Mouse (Mus musculus) macrophage (primary cell): ENCODE results near the gene Cisd2. TPM values are rescaled to one million over a fixed set of nuclear protein-coding genes. Genes with fewer than 3 reads are reported as not detected.

Experiments used
- H3K27ac ChIP-seq: fragments of 350-480 bp; formaldehyde crosslinking; 2 replicates; pipeline ENCODE4 v1.9.0; 2021
- H3K36me3 ChIP-seq: fragments of 350-480 bp; formaldehyde crosslinking; 2 replicates; pipeline ENCODE4 v1.9.0; 2021; ENCODE audit errors: inconsistent target
- H3K4me3 ChIP-seq: fragments of 350-480 bp; formaldehyde crosslinking; 2 replicates; pipeline ENCODE4 v1.9.0; 2021; ENCODE audit errors: inconsistent target
- H3K79me2 ChIP-seq: fragments of 350-480 bp; formaldehyde crosslinking; 2 replicates; pipeline ENCODE4 v1.9.0; 2021; ENCODE audit errors: inconsistent target
- WGBS: methylation state at CpG from one replicate; pipeline ENCODE4 v1.1.7; 2026; ENCODE audit warnings: inconsistent platforms; ENCODE audit not compliant: missing documents; 5-methylcytosine and 5-hydroxymethylcytosine counted together
- polyA plus RNA-seq: library from polyadenylated mRNA; stranded (reverse); fragments of 250-400 nt; gene quantifications from 3 replicates; pipeline ENCODE4 v1.2.4, GENCODE M21; 2018; ENCODE audit warnings: inconsistent platforms
- total RNA-seq, 78 experiments: library from RNA; depleted of rRNA; stranded (reverse); fragments of 250-400 nt; gene quantifications; 1 replicate in 9 of 78; 2 replicates in 24 of 78; 3 replicates in 43 of 78; 4 replicates in 2 of 78; pipeline ENCODE4 v1.2.4; 2018; ENCODE audit warnings: inconsistent platforms in 56 of 78

The Cisd2 gene
- total RNA-seq (2018; cell fraction: chromatin; rRNA removed), result 100 to 1,000 TPM in 6 of 26 experiments, 10 to 100 TPM in 20; 26.2 to 130 (median 74.0) TPM
- total RNA-seq (2018; cell fraction: cytosol; rRNA removed), result 10 to 100 TPM; 18.0 to 33.1 (median 24.8) TPM
- 100 to 1,000 TPM in 6 of 26 experiments, 10 to 100 TPM in 20; 43.1 to 132 (median 69.0) TPM for total RNA-seq (2018; cell fraction: nucleus; rRNA removed)
- 28.4 to 33.3 TPM (median 31.0 TPM) in 3 replicates for polyA plus RNA-seq

GRCm38 (mm10) chr3:135423608-135424212 is at the start of gene Cisd2:
Cisd2 (minus strand) TSS chr3:135423925.
- H3K36me3 ChIP-seq, result no peaks in the 10 kb centered on the region
- H3K27ac ChIP-seq, result peak within 1 kb of the TSS; percentile 81
- WGBS, result 2% methylated on average over 8 of the region's 8 CpGs

DNA sequence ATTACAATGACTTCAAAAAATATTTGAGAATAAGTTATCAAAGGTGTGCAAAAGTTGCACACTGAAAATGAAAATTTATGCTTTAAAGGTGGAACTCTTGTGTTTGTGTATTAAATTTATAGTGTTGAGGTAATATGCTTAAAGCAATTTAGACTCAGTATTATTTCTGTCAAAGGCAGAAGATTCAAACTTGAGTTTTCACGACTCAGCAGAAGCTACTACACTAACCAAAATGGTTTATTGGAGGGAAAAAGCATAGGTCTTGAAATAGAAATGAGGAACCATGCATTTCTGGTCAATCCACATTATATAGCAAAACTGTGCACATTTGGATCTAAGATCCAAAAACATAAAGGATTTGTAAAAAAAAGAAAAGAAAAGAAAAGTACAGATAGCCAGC is 47.1 kb upstream of the Cisd2 start:
- H3K4me3 ChIP-seq, result no peak overlapping the region
- 8% methylated on average over 1 of the region's 1 CpGs for WGBS
- H3K27ac ChIP-seq, result peak overlapping the region; percentile 21
- no peaks in the 10 kb centered on the region for H3K79me2 ChIP-seq
- H3K36me3 ChIP-seq, result peaks cover 12% of the 10 kb centered on the region; the same call in 1 of the 2 replicates

More at GRCm38 (mm10) chr3:135423608-135424212, at the start of gene Cisd2:
- peaks cover 90% of the 10 kb centered on the region for H3K79me2 ChIP-seq
- peak within 1 kb of the TSS; percentile 81 for H3K4me3 ChIP-seq

DNA sequence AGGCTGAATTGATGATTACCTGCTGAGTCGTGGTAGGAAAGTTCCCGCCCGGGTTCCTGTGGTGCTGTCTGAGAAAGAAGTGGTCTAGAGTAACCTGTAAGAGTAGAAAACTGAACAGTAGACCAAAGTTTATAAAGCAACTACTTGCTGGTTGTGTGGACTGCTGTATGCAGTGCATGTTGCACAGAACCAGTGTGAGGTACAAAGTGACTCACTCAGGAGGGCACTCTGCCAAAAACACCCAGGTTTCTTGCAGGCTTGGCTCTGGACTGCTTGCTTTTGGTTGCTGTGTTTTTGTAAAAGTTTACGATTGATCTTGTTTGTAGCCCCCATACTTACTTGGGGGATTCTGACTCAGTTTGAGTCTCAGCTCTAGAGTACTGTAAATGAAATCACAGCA is 46.2 kb upstream of the Cisd2 start:
- WGBS, result 31% methylated on average over 4 of the region's 4 CpGs
- Histone ChIP-seq H3K79me2 (no peaks in the 10 kb centered on the region), H3K36me3 (peaks cover 15% of the 10 kb centered on the region; the same call in 1 of the 2 replicates), H3K4me3 (no peak overlapping the region), H3K27ac (peak overlapping the region; percentile 10; the same call in 1 of the 2 replicates)

DNA sequence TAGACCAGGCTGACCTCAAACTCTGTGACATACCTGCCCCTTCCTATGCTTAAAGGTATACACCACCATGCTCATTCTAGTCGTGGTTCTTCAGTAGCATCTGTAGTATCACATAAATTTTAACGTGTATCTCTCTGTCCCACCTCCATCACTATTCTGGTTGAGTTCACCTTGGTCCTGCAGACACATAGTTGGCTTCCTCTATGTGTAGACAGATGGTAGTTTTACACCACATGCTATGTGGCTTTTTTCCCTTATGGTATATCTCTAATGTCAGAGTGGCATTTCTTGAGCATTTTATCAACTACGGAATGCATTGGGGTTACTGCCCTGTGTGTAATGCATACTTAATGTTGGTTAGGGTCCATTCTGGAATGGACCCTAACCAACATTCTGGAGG is 45.4 kb upstream of the Cisd2 start:
- Histone ChIP-seq H3K36me3 (peaks cover 23% of the 10 kb centered on the region; the same call in 1 of the 2 replicates), H3K79me2 (peaks cover 3% of the 10 kb centered on the region; the same call in 1 of the 2 replicates), H3K4me3 (no peak overlapping the region), H3K27ac (no peak overlapping the region)
- WGBS, result 68% methylated on average over 3 of the region's 3 CpGs

GRCm38 (mm10) chr3:135468402-135468801 is 44.7 kb upstream of the Cisd2 start:
- 100% methylated on average over 1 of the region's 1 CpGs for WGBS
- H3K4me3 ChIP-seq, result no peak overlapping the region

DNA sequence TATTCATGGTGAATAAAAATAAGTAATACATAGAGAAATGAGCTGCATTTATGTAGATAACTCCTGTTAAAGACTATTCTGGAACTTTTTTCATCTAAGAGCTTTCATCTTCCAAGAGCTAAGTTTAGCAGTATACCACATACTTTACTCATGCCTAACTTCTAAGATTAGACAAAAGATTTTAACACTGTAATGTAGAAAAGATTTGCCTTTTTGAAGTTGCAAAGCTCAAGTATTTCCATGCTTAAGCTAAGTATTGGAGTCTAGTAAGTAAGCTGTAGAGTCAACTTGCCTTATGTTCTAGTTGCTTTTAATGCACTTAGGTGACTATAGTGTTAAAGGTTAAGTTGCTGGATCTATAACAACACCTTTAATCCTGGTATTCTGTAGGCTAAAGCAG is 35.3 kb upstream of the Cisd2 start:
- peaks cover 100% of the 10 kb centered on the region for H3K79me2 ChIP-seq
- H3K27ac ChIP-seq, result no peak overlapping the region
- no peak overlapping the region for H3K4me3 ChIP-seq
- H3K36me3 ChIP-seq, result peaks cover 80% of the 10 kb centered on the region

More at GRCm38 (mm10) chr3:135468402-135468801, 44.7 kb upstream of the Cisd2 start:
- H3K36me3 ChIP-seq, result peaks cover 26% of the 10 kb centered on the region; the same call in 1 of the 2 replicates
- H3K79me2 ChIP-seq, result peaks cover 10% of the 10 kb centered on the region; the same call in 1 of the 2 replicates
- no peak overlapping the region for H3K27ac ChIP-seq

DNA sequence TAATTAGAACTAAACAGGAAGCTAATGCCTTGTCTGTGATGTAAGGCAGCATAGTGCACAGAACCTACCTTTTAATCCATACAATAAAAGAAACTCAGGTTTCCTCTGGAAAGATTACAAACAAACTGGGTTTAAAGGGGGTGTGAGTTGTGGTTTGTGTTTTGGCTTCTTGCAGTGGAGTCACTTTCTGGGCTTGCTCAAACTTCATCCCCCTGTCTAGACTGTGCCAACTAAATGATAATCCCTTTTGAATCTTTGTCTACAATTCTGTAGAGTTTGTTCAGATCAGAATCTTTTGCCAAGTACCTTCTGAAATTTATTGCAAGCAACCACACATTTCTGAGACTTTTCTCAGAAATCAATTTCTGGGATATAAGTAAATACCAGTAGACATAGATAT is 21.2 kb upstream of the Cisd2 start:
- no peak overlapping the region for H3K27ac ChIP-seq
- H3K4me3 ChIP-seq, result no peak overlapping the region
- H3K36me3 ChIP-seq, result peaks cover 21% of the 10 kb centered on the region; the same call in 1 of the 2 replicates
- H3K79me2 ChIP-seq, result peaks cover 100% of the 10 kb centered on the region

GRCm38 (mm10) chr3:135440621-135441020 is 16.9 kb upstream of the Cisd2 start:
- peak overlapping the region; percentile 86 for H3K27ac ChIP-seq
- WGBS, result 17% methylated on average over 10 of the region's 10 CpGs

GRCm38 (mm10) chr3:135440221-135440620 is 16.5 kb upstream of the Cisd2 start:
- Histone ChIP-seq H3K36me3 (no peaks in the 10 kb centered on the region), H3K79me2 (peaks cover 68% of the 10 kb centered on the region), H3K4me3 (peak overlapping the region; percentile 90), H3K27ac (peak overlapping the region; percentile 86)
- WGBS, result 7% methylated on average over 7 of the region's 7 CpGs

More at GRCm38 (mm10) chr3:135440621-135441020, 16.9 kb upstream of the Cisd2 start:
- peaks cover 72% of the 10 kb centered on the region for H3K79me2 ChIP-seq
- peak overlapping the region; percentile 90 for H3K4me3 ChIP-seq
- no peaks in the 10 kb centered on the region for H3K36me3 ChIP-seq

DNA sequence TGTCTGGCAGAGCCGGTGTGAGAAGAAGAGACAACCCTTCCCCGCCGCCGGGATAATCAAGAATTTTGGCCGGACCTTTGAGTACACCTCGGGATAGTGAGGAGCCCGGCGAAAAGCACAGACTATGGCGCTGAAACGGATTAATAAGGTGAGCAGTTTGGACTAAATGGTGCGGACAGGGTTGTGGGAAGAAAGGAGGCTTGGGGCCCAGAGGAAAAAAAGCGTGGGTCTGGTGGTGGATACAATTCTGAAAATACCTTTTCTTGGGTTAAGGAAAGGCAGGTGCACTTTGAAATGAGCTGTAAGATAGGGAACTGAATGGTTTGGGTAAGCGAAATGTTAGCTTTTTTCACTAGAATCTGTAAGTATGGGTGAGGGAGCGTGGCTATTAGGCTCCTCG is 15.9 kb upstream of the Cisd2 start:
- peaks cover 62% of the 10 kb centered on the region for H3K79me2 ChIP-seq
- peak overlapping the region; percentile 86 for H3K27ac ChIP-seq
- H3K36me3 ChIP-seq, result no peaks in the 10 kb centered on the region
- under 1% methylated on average over 15 of the region's 15 CpGs for WGBS
- H3K4me3 ChIP-seq, result peak overlapping the region; percentile 90

- Histone ChIP-seq H3K4me3 (peak overlapping the region; percentile 90), H3K27ac (peak overlapping the region; percentile 86), H3K79me2 (peaks cover 56% of the 10 kb centered on the region), H3K36me3 (no peaks in the 10 kb centered on the region)
- WGBS, result 2% methylated on average over 59 of the region's 76 CpGs
Observed at GRCm38 (mm10) chr3:135438913-135439531, 15.3 kb upstream of the Cisd2 start.

- H3K4me3 ChIP-seq, result peak overlapping the region; percentile 18; the same call in 1 of the 2 replicates
- no peaks in the 10 kb centered on the region for H3K36me3 ChIP-seq
- WGBS, result under 1% methylated on average over 43 of the region's 50 CpGs
- H3K79me2 ChIP-seq, result peaks cover 51% of the 10 kb centered on the region
- peak overlapping the region; percentile 64 for H3K27ac ChIP-seq
Observed at GRCm38 (mm10) chr3:135438531-135438912, 14.8 kb upstream of the Cisd2 start.

GRCm38 (mm10) chr3:135437758-135438495 is 14.2 kb upstream of the Cisd2 start, which contains the start of gene Ube2d3:
Ube2d3 (plus strand) TSS chr3:135438149.
- WGBS, result 2% methylated on average over 56 of the region's 56 CpGs
- peak within 1 kb of the TSS; percentile 62 for H3K4me3 ChIP-seq
- H3K36me3 ChIP-seq, result no peaks in the 10 kb centered on the region
- H3K79me2 ChIP-seq, result peaks cover 45% of the 10 kb centered on the region
- H3K27ac ChIP-seq, result peak within 1 kb of the TSS; percentile 64

- Histone ChIP-seq H3K27ac (peak overlapping the region; percentile 46), H3K36me3 (no peaks in the 10 kb centered on the region), H3K79me2 (peaks cover 38% of the 10 kb centered on the region), H3K4me3 (peak overlapping the region; percentile 62)
- WGBS, result 71% methylated on average over 14 of the region's 14 CpGs
Observed at GRCm38 (mm10) chr3:135436901-135437616, 13.3 kb upstream of the Cisd2 start.
